Mouse (Mus musculus) neural tube, embryonic 14.5 days (tissue): ENCODE data around the gene Aagab. TPM values are rescaled to one million over a fixed set of nuclear protein-coding genes. Genes with fewer than 3 reads are reported as not detected.

ENCODE experiments used
- ATAC-seq: fragments of 200-750 bp; cut with Nextera tagmentation; 2 replicates; pipeline ENCODE4 v1.8.0; 2017; ENCODE audit warnings: low read depth, mild to moderate bottlenecking, moderate TSS enrichment, moderate library complexity
- H3K27ac ChIP-seq: fragments of 300-500 bp; sonication (generic); 2 replicates; pipeline ENCODE4 v1.5.1; 2014; ENCODE audit warnings: low read depth, mild to moderate bottlenecking, control low read depth, low read length, moderate library complexity, mixed read lengths
- H3K27me3 ChIP-seq: fragments of 300-500 bp; sonication (generic); 2 replicates; pipeline ENCODE4 v1.6.1; 2014; ENCODE audit warnings: low read length; ENCODE audit not compliant: control insufficient read depth, insufficient read depth
- H3K36me3 ChIP-seq: fragments of 300-500 bp; sonication (generic); 2 replicates; pipeline ENCODE4 v1.6.1; 2014; ENCODE audit warnings: low read length, mixed read lengths; ENCODE audit not compliant: control insufficient read depth, insufficient read depth
- H3K4me1 ChIP-seq: fragments of 300-500 bp; sonication (generic); 2 replicates; pipeline ENCODE4 v1.6.1; 2014; ENCODE audit warnings: low read length; ENCODE audit not compliant: control insufficient read depth, insufficient read depth
- H3K4me2 ChIP-seq: fragments of 300-500 bp; sonication (generic); 2 replicates; pipeline ENCODE4 v1.6.1; 2014; ENCODE audit warnings: mild to moderate bottlenecking, low read depth, low read length, control low read depth
- H3K4me3 ChIP-seq: fragments of 300-500 bp; sonication (generic); 2 replicates; pipeline ENCODE4 v1.5.1; 2014; ENCODE audit warnings: low read depth, low read length, control low read depth, mixed read lengths
- H3K9ac ChIP-seq: fragments of 300-500 bp; sonication (generic); replicated peaks from 2 replicates; pipeline ENCODE4 v1.6.1; 2014; ENCODE audit warnings: low read depth, mild to moderate bottlenecking, control low read depth, low read length, mixed read lengths
- H3K9me3 ChIP-seq: fragments of 300-500 bp; sonication (generic); 2 replicates; pipeline ENCODE4 v1.6.1; 2016; ENCODE audit warnings: low read length; ENCODE audit not compliant: control insufficient read depth
- WGBS: fragments of 180-500 bp; shearing (Covaris S2); extraction: QIAGEN DNeasy Blood & Tissue Kit; methylation state at CpG from one replicate; pipeline ENCODE4 v1.1.7; 2014; 5-methylcytosine and 5-hydroxymethylcytosine counted together
- polyA plus RNA-seq: library from polyadenylated mRNA; unstranded; fragments of >200 nt; fragmentation: Nextera tagmentation; extraction: Ambion mirVana; gene quantifications from 2 replicates; pipeline ENCODE4 v1.2.1, GENCODE M21; 2014

Aagab gene
- polyA plus RNA-seq, 1 experiment from 2014 or later = 51.6 TPM

GRCm38 (mm10) chr9:63682301-63682700 lies 79.8 kb downstream of the Aagab start:
- H3K4me1 ChIP-seq = 0 out of 2 replicates have a peak, but pooled peaks cover 4% of the 10 kb centered on the region
- no peak overlapping the region for H3K4me2 ChIP-seq
- H3K9me3 ChIP-seq = no peaks in the 10 kb centered on the region
- no peak for ATAC-seq
- H3K27ac ChIP-seq = no peak overlapping the region
- H3K36me3 ChIP-seq = no peaks in the 10 kb centered on the region
- H3K9ac ChIP-seq = no peak overlapping the region
- H3K4me3 ChIP-seq = no peak overlapping the region
- no peaks in the 10 kb centered on the region for H3K27me3 ChIP-seq
- 80% methylated on average over 9 of the region's 9 CpGs for WGBS

- no peaks in the 10 kb centered on the region for H3K9me3 ChIP-seq
- ATAC-seq = no peak
- no peak overlapping the region for H3K4me3 ChIP-seq
- no peak overlapping the region for H3K9ac ChIP-seq
- 94% methylated on average over 2 of the region's 2 CpGs for WGBS
- no peak overlapping the region for H3K4me2 ChIP-seq
- no peak overlapping the region for H3K27ac ChIP-seq
- H3K27me3 ChIP-seq = no peaks in the 10 kb centered on the region
- no peaks in the 10 kb centered on the region for H3K36me3 ChIP-seq
- H3K4me1 ChIP-seq = no peaks in the 10 kb centered on the region
Observed at GRCm38 (mm10) chr9:63682943-63683342, 80.5 kb downstream of the Aagab start.

GRCm38 (mm10) chr9:63684277-63684676 lies 81.8 kb downstream of the Aagab start:
- H3K9me3 ChIP-seq = no peaks in the 10 kb centered on the region
- ATAC-seq = no peak
- WGBS = 94% methylated on average over 6 of the region's 6 CpGs

GRCm38 (mm10) chr9:63685352-63685751 lies 82.9 kb downstream of the Aagab start:
- Histone ChIP-seq H3K4me1 (no peaks in the 10 kb centered on the region), H3K36me3 (no peaks in the 10 kb centered on the region), H3K4me2 (no peak overlapping the region), H3K9me3 (no peaks in the 10 kb centered on the region), H3K9ac (no peak overlapping the region), H3K4me3 (no peak overlapping the region), H3K27me3 (no peaks in the 10 kb centered on the region), H3K27ac (no peak overlapping the region)
- 81% methylated on average over 5 of the region's 5 CpGs for WGBS
- no peak for ATAC-seq

More at GRCm38 (mm10) chr9:63684277-63684676, 81.8 kb downstream of the Aagab start:
- Histone ChIP-seq H3K27ac (no peak overlapping the region), H3K9ac (no peak overlapping the region), H3K4me3 (no peak overlapping the region), H3K27me3 (no peaks in the 10 kb centered on the region), H3K36me3 (no peaks in the 10 kb centered on the region), H3K4me1 (no peaks in the 10 kb centered on the region), H3K4me2 (no peak overlapping the region)

- 67% methylated on average over 7 of the region's 7 CpGs for WGBS
- ATAC-seq = no peak
- H3K4me3 ChIP-seq = no peak overlapping the region
- no peak overlapping the region for H3K4me2 ChIP-seq
- H3K36me3 ChIP-seq = no peaks in the 10 kb centered on the region
- H3K9ac ChIP-seq = no peak overlapping the region
- H3K27me3 ChIP-seq = no peaks in the 10 kb centered on the region
- no peak overlapping the region for H3K27ac ChIP-seq
- no peaks in the 10 kb centered on the region for H3K4me1 ChIP-seq
- no peaks in the 10 kb centered on the region for H3K9me3 ChIP-seq
Observed at GRCm38 (mm10) chr9:63687413-63688015, 85.1 kb downstream of the Aagab start.

- no peak for ATAC-seq
- Histone ChIP-seq H3K36me3 (no peaks in the 10 kb centered on the region), H3K4me2 (no peak overlapping the region), H3K9me3 (no peaks in the 10 kb centered on the region), H3K4me1 (no peaks in the 10 kb centered on the region), H3K9ac (no peak overlapping the region), H3K27ac (no peak overlapping the region), H3K27me3 (no peaks in the 10 kb centered on the region), H3K4me3 (no peak overlapping the region)
- 96% methylated on average over 1 of the region's 1 CpGs for WGBS
Observed at GRCm38 (mm10) chr9:63690511-63690910, 88.1 kb downstream of the Aagab start.

- WGBS = 82% methylated on average over 2 of the region's 2 CpGs
- H3K4me1 ChIP-seq = 0 out of 2 replicates have a peak, but pooled peaks cover 6% of the 10 kb centered on the region
- no peak for ATAC-seq
- no peak overlapping the region for H3K27ac ChIP-seq
- no peak overlapping the region for H3K4me3 ChIP-seq
- H3K4me2 ChIP-seq = no peak overlapping the region
- H3K9ac ChIP-seq = no peak overlapping the region
- H3K27me3 ChIP-seq = no peaks in the 10 kb centered on the region
- H3K9me3 ChIP-seq = no peaks in the 10 kb centered on the region
- no peaks in the 10 kb centered on the region for H3K36me3 ChIP-seq
Observed at GRCm38 (mm10) chr9:63691960-63692359, 89.5 kb downstream of the Aagab start.

Other genes with a start within 250 kb of the Aagab start
- 35.1 and 36.9 TPM in 2 replicates for gene Map2k5, start 224.8 kb upstream of the Aagab start, polyA plus RNA-seq
- 75.2 and 88.7 TPM in 2 replicates for gene 2300009A05Rik, start 203.4 kb upstream of the Aagab start, polyA plus RNA-seq
- 0.16 and 0.28 TPM in 2 replicates for gene Iqch, start 167 bp upstream of the Aagab start, polyA plus RNA-seq
- 6.4 and 9.3 TPM in 2 replicates for gene Smad3, start 155.3 kb downstream of the Aagab start, polyA plus RNA-seq